Mouse (Mus musculus) hematopoietic stem cell, adult 5-6 weeks (primary cell): ENCODE measurements at regions not wholly inside any gene's neighbourhood (a gene's known extent, or its start where the extent isn't known, plus 50 kb on each side); places are given as distances from the start of the nearest gene placed in this dataset.
A peak's percentile ranks its signal among the peaks of the same experiment; 100 is the strongest.

ENCODE experiments used
- ATAC-seq, 2 experiments: fragments of 125-278 bp in 1 of 2; replicated peaks in 1 of 2; 2 replicates each; pipeline ENCODE4 v1.8.0; 2016 to 2017; ENCODE audit warnings: inconsistent platforms in 2 of 2, mild to moderate bottlenecking in 2 of 2, moderate number of reproducible peaks in 2 of 2, low read depth in 1 of 2, moderate TSS enrichment in 1 of 2; ENCODE audit not compliant: low FRiP score in 2 of 2, poor library complexity in 2 of 2, severe bottlenecking in 2 of 2, insufficient read depth in 1 of 2, low TSS enrichment in 1 of 2

- no peak for ATAC-seq
These were observed 613.4 kb upstream of the 4930412O13Rik start for GRCm38 (mm10) chr2:9267675-9268074.

- ATAC-seq, result no peak
These were observed 597.6 kb upstream of the 4930412O13Rik start for GRCm38 (mm10) chr2:9283441-9283840.

- no peak for ATAC-seq
These were observed 595.3 kb upstream of the 4930412O13Rik start for GRCm38 (mm10) chr2:9285800-9286199.

- no peak for ATAC-seq
These were observed 594.0 kb upstream of the 4930412O13Rik start for GRCm38 (mm10) chr2:9287077-9287476.

GRCm38 (mm10) chr2:9287623-9288022 lies 593.4 kb upstream of the 4930412O13Rik start:
- no peak for ATAC-seq

GRCm38 (mm10) chr2:9331630-9332352 lies 549.3 kb upstream of the 4930412O13Rik start:
- 0 out of 4 replicates have a peak, but pooled peaks of 1 of the 2 experiments have one; percentile 12 for ATAC-seq

GRCm38 (mm10) chr2:9348982-9349381 lies 532.1 kb upstream of the 4930412O13Rik start:
- ATAC-seq, result 0 out of 4 replicates have a peak, but pooled peaks of 1 of the 2 experiments have one; percentile 27

GRCm38 (mm10) chr2:9349994-9350393 lies 531.1 kb upstream of the 4930412O13Rik start:
- ATAC-seq, result no peak

GRCm38 (mm10) chr2:9352190-9352589 lies 528.9 kb upstream of the 4930412O13Rik start:
- no peak for ATAC-seq

GRCm38 (mm10) chr2:9360020-9360419 lies 521.0 kb upstream of the 4930412O13Rik start:
- ATAC-seq, result no peak

- ATAC-seq, result no peak
These were observed 513.1 kb upstream of the 4930412O13Rik start for GRCm38 (mm10) chr2:9367801-9368584.

GRCm38 (mm10) chr2:9369572-9369971 lies 511.5 kb upstream of the 4930412O13Rik start:
- ATAC-seq, result no peak

GRCm38 (mm10) chr2:9386566-9386965 lies 494.5 kb upstream of the 4930412O13Rik start:
- ATAC-seq, result no peak

- ATAC-seq, result no peak
These were observed 493.0 kb upstream of the 4930412O13Rik start for GRCm38 (mm10) chr2:9388058-9388457.

GRCm38 (mm10) chr2:9395379-9395999 lies 485.6 kb upstream of the 4930412O13Rik start:
- no peak for ATAC-seq

GRCm38 (mm10) chr2:9401461-9401860 lies 479.6 kb upstream of the 4930412O13Rik start:
- no peak for ATAC-seq

GRCm38 (mm10) chr2:9402281-9402680 lies 478.8 kb upstream of the 4930412O13Rik start:
- ATAC-seq, result no peak

- ATAC-seq, result no peak
These were observed 472.0 kb upstream of the 4930412O13Rik start for GRCm38 (mm10) chr2:9409075-9409474.
